Mouse (Mus musculus): ENCODE measurements around the gene Stau1. TPM values are rescaled to one million over a fixed set of nuclear protein-coding genes. Genes with fewer than 3 reads are reported as not detected.

The Stau1 gene
- polyA plus RNA-seq, 1 experiment, result 35.9 TPM

GRCm38 (mm10) chr2:166960648-166961330 is 35.3 kb downstream of the Stau1 start:
- Histone ChIP-seq H3K4me1 (ENCODE audit: control insufficient read depth, insufficient read depth, insufficient read length, low read length) (peaks cover 3% of the 10 kb centered on the region), H3K4me3 (ENCODE audit: insufficient read depth, low read depth, low read length) (no peak overlapping the region), H3K27ac (replicated peaks; ENCODE audit: low read depth, low read length) (no peak overlapping the region)

- H3K4me1 ChIP-seq (ENCODE audit: control insufficient read depth, insufficient read depth, insufficient read length, low read length), result peaks cover 3% of the 10 kb centered on the region
- no peak overlapping the region for H3K4me3 ChIP-seq (ENCODE audit: insufficient read depth, low read depth, low read length)
- no peak overlapping the region for H3K27ac ChIP-seq (replicated peaks; ENCODE audit: low read depth, low read length)
Measured at GRCm38 (mm10) chr2:166956805-166957204, 39.3 kb downstream of the Stau1 start.

GRCm38 (mm10) chr2:166952151-166952550 is 43.9 kb downstream of the Stau1 start:
- H3K4me1 ChIP-seq (ENCODE audit: control insufficient read depth, insufficient read depth, insufficient read length, low read length), result no peaks in the 10 kb centered on the region
- no peak overlapping the region for H3K27ac ChIP-seq (replicated peaks; ENCODE audit: low read depth, low read length)
- H3K4me3 ChIP-seq (ENCODE audit: insufficient read depth, low read depth, low read length), result no peak overlapping the region

GRCm38 (mm10) chr2:166950853-166951648 is 45.0 kb downstream of the Stau1 start:
- no peak overlapping the region for H3K27ac ChIP-seq (replicated peaks; ENCODE audit: low read depth, low read length)

GRCm38 (mm10) chr2:166948936-166949335 is 47.2 kb downstream of the Stau1 start:
- H3K4me1 ChIP-seq (ENCODE audit: control insufficient read depth, insufficient read depth, insufficient read length, low read length), result no peaks in the 10 kb centered on the region
- H3K27ac ChIP-seq (replicated peaks; ENCODE audit: low read depth, low read length), result no peak overlapping the region
- H3K4me3 ChIP-seq (ENCODE audit: insufficient read depth, low read depth, low read length), result no peak overlapping the region

More at GRCm38 (mm10) chr2:166950853-166951648, 45.0 kb downstream of the Stau1 start:
- no peaks in the 10 kb centered on the region for H3K4me1 ChIP-seq (ENCODE audit: control insufficient read depth, insufficient read depth, insufficient read length, low read length)
- no peak overlapping the region for H3K4me3 ChIP-seq (ENCODE audit: insufficient read depth, low read depth, low read length)

GRCm38 (mm10) chr2:166948246-166948645 is 47.9 kb downstream of the Stau1 start:
- H3K27ac ChIP-seq (replicated peaks; ENCODE audit: low read depth, low read length), result no peak overlapping the region
- H3K4me3 ChIP-seq (ENCODE audit: insufficient read depth, low read depth, low read length), result no peak overlapping the region
- H3K4me1 ChIP-seq (ENCODE audit: control insufficient read depth, insufficient read depth, insufficient read length, low read length), result no peaks in the 10 kb centered on the region

GRCm38 (mm10) chr2:166945456-166945855 is 50.6 kb downstream of the Stau1 start:
- no peaks in the 10 kb centered on the region for H3K4me1 ChIP-seq (ENCODE audit: control insufficient read depth, insufficient read depth, insufficient read length, low read length)
- no peak overlapping the region for H3K4me3 ChIP-seq (ENCODE audit: insufficient read depth, low read depth, low read length)
- H3K27ac ChIP-seq (replicated peaks; ENCODE audit: low read depth, low read length), result no peak overlapping the region

GRCm38 (mm10) chr2:166944346-166944745 is 51.8 kb downstream of the Stau1 start:
- Histone ChIP-seq H3K4me1 (ENCODE audit: control insufficient read depth, insufficient read depth, insufficient read length, low read length) (no peaks in the 10 kb centered on the region), H3K4me3 (ENCODE audit: insufficient read depth, low read depth, low read length) (no peak overlapping the region), H3K27ac (replicated peaks; ENCODE audit: low read depth, low read length) (no peak overlapping the region)

- Histone ChIP-seq H3K27ac (replicated peaks; ENCODE audit: low read depth, low read length) (no peak overlapping the region), H3K4me1 (ENCODE audit: control insufficient read depth, insufficient read depth, insufficient read length, low read length) (no peaks in the 10 kb centered on the region), H3K4me3 (ENCODE audit: insufficient read depth, low read depth, low read length) (no peak overlapping the region)
Measured at GRCm38 (mm10) chr2:166943146-166943545, 53.0 kb downstream of the Stau1 start.

GRCm38 (mm10) chr2:166936166-166936565 is 59.9 kb downstream of the Stau1 start:
- no peak overlapping the region for H3K4me3 ChIP-seq (ENCODE audit: insufficient read depth, low read depth, low read length)
- H3K27ac ChIP-seq (replicated peaks; ENCODE audit: low read depth, low read length), result no peak overlapping the region
- no peaks in the 10 kb centered on the region for H3K4me1 ChIP-seq (ENCODE audit: control insufficient read depth, insufficient read depth, insufficient read length, low read length)

GRCm38 (mm10) chr2:166935582-166935981 is 60.5 kb downstream of the Stau1 start:
- Histone ChIP-seq H3K4me3 (ENCODE audit: insufficient read depth, low read depth, low read length) (no peak overlapping the region), H3K27ac (replicated peaks; ENCODE audit: low read depth, low read length) (no peak overlapping the region), H3K4me1 (ENCODE audit: control insufficient read depth, insufficient read depth, insufficient read length, low read length) (no peaks in the 10 kb centered on the region)

GRCm38 (mm10) chr2:166934416-166934815 is 61.7 kb downstream of the Stau1 start:
- H3K4me1 ChIP-seq (ENCODE audit: control insufficient read depth, insufficient read depth, insufficient read length, low read length), result no peaks in the 10 kb centered on the region
- H3K4me3 ChIP-seq (ENCODE audit: insufficient read depth, low read depth, low read length), result no peak overlapping the region

GRCm38 (mm10) chr2:166933943-166934342 is 62.2 kb downstream of the Stau1 start:
- H3K4me1 ChIP-seq (ENCODE audit: control insufficient read depth, insufficient read depth, insufficient read length, low read length), result no peaks in the 10 kb centered on the region
- H3K4me3 ChIP-seq (ENCODE audit: insufficient read depth, low read depth, low read length), result no peak overlapping the region
- no peak overlapping the region for H3K27ac ChIP-seq (replicated peaks; ENCODE audit: low read depth, low read length)

More at GRCm38 (mm10) chr2:166934416-166934815, 61.7 kb downstream of the Stau1 start:
- no peak overlapping the region for H3K27ac ChIP-seq (replicated peaks; ENCODE audit: low read depth, low read length)

- H3K4me1 ChIP-seq (ENCODE audit: control insufficient read depth, insufficient read depth, insufficient read length, low read length), result no peaks in the 10 kb centered on the region
Measured at GRCm38 (mm10) chr2:166923971-166924370, 72.1 kb downstream of the Stau1 start.

GRCm38 (mm10) chr2:166910536-166910935 is 85.6 kb downstream of the Stau1 start:
- Histone ChIP-seq H3K4me1 (ENCODE audit: control insufficient read depth, insufficient read depth, insufficient read length, low read length) (peaks cover 6% of the 10 kb centered on the region; the same call in 1 of the 2 replicates), H3K27ac (replicated peaks; ENCODE audit: low read depth, low read length) (no peak overlapping the region), H3K4me3 (ENCODE audit: insufficient read depth, low read depth, low read length) (no peak overlapping the region)

More at GRCm38 (mm10) chr2:166923971-166924370, 72.1 kb downstream of the Stau1 start:
- Histone ChIP-seq H3K4me3 (ENCODE audit: insufficient read depth, low read depth, low read length) (no peak overlapping the region), H3K27ac (replicated peaks; ENCODE audit: low read depth, low read length) (no peak overlapping the region)
